Mouse (Mus musculus): ENCODE measurements around the gene Dpm3. TPM values are rescaled to one million over a fixed set of nuclear protein-coding genes. Genes with fewer than 3 reads are reported as not detected.
A peak's percentile ranks its signal among the peaks of the same experiment; 100 is the strongest.

The Dpm3 gene
- total RNA-seq, 2 experiments from 2014 or later = 51.2 to 61.0 TPM

- no peak for TF ChIP-seq CTCF (conservative IDR thresholded peaks at IDR 0.05)
- peak; percentile 82 to 83 for DNase-seq (ENCODE audit: low spot score in 2 of 2)
- H3K27ac ChIP-seq = peak overlapping the region; percentile 94
- peak overlapping the region; percentile 74 for H3K4me3 ChIP-seq
Measured at GRCm38 (mm10) chr3:89279153-89279890, 20.2 kb downstream of the Dpm3 start.

- TF ChIP-seq CTCF (conservative IDR thresholded peaks at IDR 0.05) = no peak
- peak overlapping the region; percentile 74 for H3K4me3 ChIP-seq
- H3K27ac ChIP-seq = peak overlapping the region; percentile 94
- peak; percentile 39 to 50 for DNase-seq (ENCODE audit: low spot score in 2 of 2)
Measured at GRCm38 (mm10) chr3:89280050-89280605, 21.0 kb downstream of the Dpm3 start.

- peak within 1 kb of the TSS; percentile 94 for H3K27ac ChIP-seq
- peak; percentile 34; the same call in 1 of the 2 replicates for TF ChIP-seq CTCF (conservative IDR thresholded peaks at IDR 0.05)
- peak within 1 kb of the TSS; percentile 74 for H3K4me3 ChIP-seq
- peak; percentile 31 to 48 for DNase-seq (ENCODE audit: low spot score in 2 of 2)
Measured at GRCm38 (mm10) chr3:89280606-89281511, 21.7 kb downstream of the Dpm3 start, which contains the start of gene Efna1. Efna1 (minus strand) TSS chr3:89281142.

- peak; percentile 96 for TF ChIP-seq CTCF (conservative IDR thresholded peaks at IDR 0.05)
- peak overlapping the region; percentile 94; the same call in 1 of the 2 replicates for H3K27ac ChIP-seq
Measured at GRCm38 (mm10) chr3:89281579-89282290, 22.6 kb downstream of the Dpm3 start.

GRCm38 (mm10) chr3:89282291-89282643, 23.1 kb downstream of the Dpm3 start:
- no peak for DNase-seq (ENCODE audit: low spot score in 2 of 2)
- Histone ChIP-seq H3K4me3 (no peak overlapping the region), H3K27ac (no peak overlapping the region)
- TF ChIP-seq CTCF (conservative IDR thresholded peaks at IDR 0.05) = no peak

More at GRCm38 (mm10) chr3:89281579-89282290, 22.6 kb downstream of the Dpm3 start:
- peak; percentile 79 to 87 for DNase-seq (ENCODE audit: low spot score in 2 of 2)
- peak overlapping the region; percentile 74; the same call in 1 of the 2 replicates for H3K4me3 ChIP-seq

GRCm38 (mm10) chr3:89284261-89284660, 25.1 kb downstream of the Dpm3 start:
- Histone ChIP-seq H3K27ac (no peak overlapping the region), H3K4me3 (no peak overlapping the region)
- TF ChIP-seq CTCF (conservative IDR thresholded peaks at IDR 0.05) = no peak
- no peak for DNase-seq (ENCODE audit: low spot score in 2 of 2)

GRCm38 (mm10) chr3:89285526-89285925, 26.4 kb downstream of the Dpm3 start:
- H3K4me3 ChIP-seq = no peak overlapping the region
- no peak overlapping the region for H3K27ac ChIP-seq
- DNase-seq (ENCODE audit: low spot score in 2 of 2) = no peak
- TF ChIP-seq CTCF (conservative IDR thresholded peaks at IDR 0.05) = no peak

- Histone ChIP-seq H3K4me3 (no peak overlapping the region), H3K27ac (no peak overlapping the region)
- no peak for DNase-seq (ENCODE audit: low spot score in 2 of 2)
- no peak for TF ChIP-seq CTCF (conservative IDR thresholded peaks at IDR 0.05)
Measured at GRCm38 (mm10) chr3:89287286-89287685, 28.1 kb downstream of the Dpm3 start.

- no peak for DNase-seq (ENCODE audit: low spot score in 2 of 2)
- Histone ChIP-seq H3K27ac (no peak overlapping the region), H3K4me3 (no peak overlapping the region)
- TF ChIP-seq CTCF (conservative IDR thresholded peaks at IDR 0.05) = peak; percentile 18; the same call in 1 of the 2 replicates
Measured at GRCm38 (mm10) chr3:89288503-89288928, 29.4 kb downstream of the Dpm3 start.

- no peak overlapping the region for H3K27ac ChIP-seq
- H3K4me3 ChIP-seq = no peak overlapping the region
- no peak for DNase-seq (ENCODE audit: low spot score in 2 of 2)
- TF ChIP-seq CTCF (conservative IDR thresholded peaks at IDR 0.05) = no peak
Measured at GRCm38 (mm10) chr3:89291874-89292273, 32.7 kb downstream of the Dpm3 start.

- no peak overlapping the region for H3K4me3 ChIP-seq
- DNase-seq (ENCODE audit: low spot score in 2 of 2) = no peak
- TF ChIP-seq CTCF (conservative IDR thresholded peaks at IDR 0.05) = no peak
- H3K27ac ChIP-seq = no peak overlapping the region
Measured at GRCm38 (mm10) chr3:89292303-89292702, 33.1 kb downstream of the Dpm3 start.

GRCm38 (mm10) chr3:89293247-89293918, 34.2 kb downstream of the Dpm3 start:
- Histone ChIP-seq H3K27ac (no peak overlapping the region), H3K4me3 (no peak overlapping the region)
- TF ChIP-seq CTCF (conservative IDR thresholded peaks at IDR 0.05) = no peak
- no peak for DNase-seq (ENCODE audit: low spot score in 2 of 2)
